Mouse (Mus musculus): ENCODE measurements at regions not wholly inside any gene's neighbourhood (a gene's known extent, or its start where the extent isn't known, plus 50 kb on each side); places are given as distances from the start of the nearest gene placed in this dataset.

DNA sequence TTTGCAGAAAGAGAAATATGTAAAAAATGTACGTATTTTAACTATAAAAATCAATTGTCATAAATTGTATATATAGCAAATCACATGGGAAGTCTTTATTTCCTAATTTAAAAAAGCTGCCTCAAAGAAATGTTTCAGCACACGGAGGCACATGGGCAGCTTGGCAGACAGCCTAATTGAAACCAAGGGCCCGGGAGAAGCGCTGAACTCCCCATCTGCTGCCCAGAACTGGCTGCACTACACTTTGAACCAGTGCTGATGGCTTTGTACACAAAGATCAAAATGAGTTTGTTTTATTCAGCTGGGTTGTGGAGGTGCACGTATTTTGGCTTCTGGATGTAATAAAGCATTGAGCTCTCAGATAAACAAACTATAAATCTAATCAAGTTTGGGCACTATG is 100.2 kb upstream of the Rspo3 start:
- DNase-seq (ENCODE audit: low spot score) = no peak

DNA sequence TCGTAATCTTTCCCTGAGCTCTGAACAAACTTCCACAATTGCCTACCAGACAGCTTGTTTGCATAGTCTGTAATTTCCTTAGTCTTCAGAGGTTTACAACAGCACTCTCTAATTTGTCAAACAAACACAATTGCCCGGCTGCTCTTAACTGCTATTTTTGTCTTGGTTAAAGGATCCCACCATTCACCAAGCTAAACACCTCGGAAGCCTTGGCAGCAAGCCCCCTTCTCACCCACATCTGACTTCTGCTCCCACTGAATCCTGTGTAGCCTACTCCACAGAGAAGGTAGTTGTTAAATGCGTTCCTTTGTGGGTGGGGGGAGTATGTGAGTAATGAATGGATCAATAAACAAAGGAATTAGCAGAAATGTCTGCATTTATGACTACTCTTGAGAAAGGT is 59.8 kb upstream of the Rspo3 start:
- DNase-seq (ENCODE audit: low spot score) = no peak

GRCm38 (mm10) chr10:29594969-29595368 is 59.3 kb upstream of the Rspo3 start:
- DNase-seq (ENCODE audit: low spot score) = no peak

- DNase-seq (ENCODE audit: low spot score) = no peak
Measured at GRCm38 (mm10) chr10:29592906-29593305, 57.2 kb upstream of the Rspo3 start.

DNA sequence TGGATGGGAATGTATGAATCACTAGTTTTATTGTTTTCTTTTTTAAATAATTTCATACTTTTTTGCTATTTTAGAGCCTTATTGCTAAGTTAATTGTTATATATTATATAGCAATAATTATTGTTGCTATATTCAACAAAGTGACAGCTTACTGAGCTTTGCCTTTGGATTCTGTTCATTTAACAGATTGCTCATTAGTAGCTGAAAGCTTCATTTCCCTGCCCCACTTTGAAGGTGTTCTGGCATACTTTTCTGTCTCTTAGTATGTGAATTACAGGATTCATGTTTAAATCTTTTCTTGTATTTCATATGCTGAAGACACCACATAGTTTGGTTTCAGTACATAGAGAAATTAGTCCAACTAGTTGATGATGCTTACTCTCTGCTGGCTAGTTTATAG is 54.5 kb upstream of the Rspo3 start:
- DNase-seq (ENCODE audit: low spot score) = no peak

- DNase-seq (ENCODE audit: low spot score) = no peak
Measured at GRCm38 (mm10) chr10:29589739-29590138, 54.1 kb upstream of the Rspo3 start.

Data from yolk sac, embryonic 10.5 days (tissue).